Mouse (Mus musculus) bone marrow macrophage, adult 2 months (primary cell): ENCODE results near the gene 1810055G02Rik.

Experiments
- CTCF ChIP-seq: IDR thresholded peaks from 2 replicates; pipeline ENCODE4 v1.5.1; 2012; ENCODE audit warnings: low read depth, mild to moderate bottlenecking, low read length, moderate library complexity
- POLR2A ChIP-seq: IDR thresholded peaks from 2 replicates; pipeline ENCODE4 v1.6.1; 2012; ENCODE audit warnings: mild to moderate bottlenecking, low read depth, low read length, borderline replicate concordance

DNA sequence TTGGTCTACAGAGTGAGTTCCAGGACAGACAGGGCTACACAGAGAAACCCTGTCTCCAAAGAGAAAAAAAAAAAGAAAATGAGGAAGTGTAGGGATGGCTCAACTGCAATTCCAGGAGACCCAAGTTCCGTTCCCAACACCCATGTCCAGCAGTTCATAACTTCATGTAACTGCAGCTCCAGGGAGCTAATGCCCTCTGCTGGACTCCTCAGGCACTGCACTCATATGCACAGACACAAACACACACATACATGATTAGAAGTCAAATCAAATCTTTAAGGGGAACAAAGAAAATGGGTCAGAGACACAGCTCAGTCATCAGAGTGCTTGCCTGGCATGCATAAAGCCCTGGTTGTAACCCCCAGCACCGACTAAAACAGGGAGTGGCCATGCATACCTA, 34.9 kb upstream of the 1810055G02Rik start:
- TF ChIP-seq CTCF (peak; percentile 31; the same call in 1 of the 2 replicates), POLR2A (no peak)
